Mouse (Mus musculus) splenic B cell, adult 2 months (primary cell): ENCODE measurements around the gene Kcnn1.

ENCODE experiments used
- DNase-seq: peaks from one replicate; pipeline ENCODE4 v3.0.0-alpha.2; 2011; ENCODE audit warnings: low read depth, low spot score
- H3K27me3 ChIP-seq: 2 replicates; pipeline ENCODE4 v1.6.1; 2012; ENCODE audit warnings: mild to moderate bottlenecking, low read length, moderate library complexity, mixed read lengths; ENCODE audit not compliant: control insufficient read depth, poor library complexity, insufficient read depth, severe bottlenecking
- H3K36me3 ChIP-seq: 2 replicates; pipeline ENCODE4 v1.6.1; 2012; ENCODE audit warnings: mild to moderate bottlenecking, low read length, moderate library complexity, mixed read lengths; ENCODE audit not compliant: control insufficient read depth, poor library complexity, insufficient read depth, severe bottlenecking

Kcnn1 gene

GRCm38 (mm10) chr8:70792700-70793099, 70.4 kb downstream of the Kcnn1 start:
- peak; percentile 93 for DNase-seq
- Histone ChIP-seq H3K27me3 (no peaks in the 10 kb centered on the region), H3K36me3 (peaks cover 14% of the 10 kb centered on the region)
